Mouse (Mus musculus): ENCODE data around the gene Khk. TPM values are rescaled to one million over a fixed set of nuclear protein-coding genes. Genes with fewer than 3 reads are reported as not detected.
A peak's percentile ranks its signal among the peaks of the same experiment; 100 is the strongest.

Gene Khk
- total RNA-seq, 2 experiments from 2014 or later, result 12.3 to 15.5 TPM

DNA sequence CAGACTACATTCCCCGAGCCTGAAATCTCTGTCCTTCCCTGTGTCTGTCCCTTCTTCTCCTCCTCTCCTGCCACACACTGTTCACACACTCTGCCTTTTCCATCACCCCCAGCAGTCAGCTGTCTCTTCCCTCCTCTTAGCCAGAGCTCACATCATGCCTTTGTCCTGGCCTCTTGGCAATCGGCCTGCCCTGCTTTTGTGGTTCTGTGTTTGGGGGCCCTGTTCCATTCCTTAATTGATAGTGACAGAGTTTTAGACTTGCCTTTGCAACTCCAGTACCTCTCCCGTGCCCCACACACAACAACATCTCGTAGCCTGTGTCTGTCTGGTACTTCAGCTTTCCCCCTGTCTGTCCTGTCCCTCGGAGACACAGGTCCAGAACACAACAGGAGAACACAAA lies 9.1 kb upstream of the Khk start:
- DNase-seq (ENCODE audit: extremely low spot score in 1 of 2, low spot score in 1 of 2), result no peak

- no peak for DNase-seq (ENCODE audit: extremely low spot score in 1 of 2, low spot score in 1 of 2)
Measured at GRCm38 (mm10) chr5:30913060-30913841, 8.0 kb upstream of the Khk start, which contains the start of gene Emilin1. Emilin1 (plus strand) TSS chr5:30913402.

DNA sequence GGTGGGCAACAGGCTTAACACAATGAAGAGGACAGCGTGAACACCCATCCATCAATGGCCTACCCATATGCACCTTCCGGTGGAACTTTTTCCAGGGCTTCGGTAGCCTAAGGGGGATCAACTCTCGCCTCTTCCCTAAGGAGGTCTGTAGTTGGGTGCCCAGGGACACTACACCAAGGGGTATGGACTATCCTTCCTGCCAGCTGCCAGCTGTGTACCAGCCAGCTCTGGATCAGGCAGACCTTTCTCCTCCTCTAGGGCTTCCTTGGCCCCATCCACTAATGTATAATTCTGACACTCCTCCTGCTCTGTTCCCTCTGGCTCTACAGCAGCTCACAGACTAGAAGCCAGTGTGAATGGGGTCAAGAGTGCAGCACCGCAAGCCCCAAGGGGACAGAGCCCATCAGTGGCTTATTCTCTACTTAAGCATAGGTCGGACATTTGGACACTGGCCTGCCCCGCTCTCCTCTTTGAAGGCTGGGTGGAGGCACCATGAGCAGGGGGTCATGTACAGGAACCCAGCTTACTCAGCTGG lies 7.1 kb upstream of the Khk start:
- DNase-seq (ENCODE audit: extremely low spot score in 1 of 2, low spot score in 1 of 2), result no peak

DNA sequence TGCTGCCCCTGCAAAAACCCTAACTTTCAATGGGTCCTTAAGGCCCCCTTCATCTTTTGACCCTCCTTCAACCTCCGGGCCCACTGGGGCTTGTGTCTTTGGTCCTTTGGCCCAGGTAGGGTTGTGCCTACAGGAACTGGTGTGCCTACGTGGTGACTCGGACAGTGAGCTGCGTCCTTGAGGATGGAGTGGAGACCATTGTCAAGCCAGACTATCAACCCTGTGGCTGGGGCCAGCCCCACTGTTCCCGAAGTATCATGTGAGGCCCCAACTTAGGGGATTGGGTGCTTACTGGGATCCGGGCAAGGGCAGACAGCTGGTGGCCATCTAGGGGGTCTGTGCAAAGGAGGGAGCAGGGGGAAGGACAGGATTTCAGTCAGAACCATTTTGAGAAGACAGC lies 6.4 kb upstream of the Khk start:
- no peak for DNase-seq (ENCODE audit: extremely low spot score in 1 of 2, low spot score in 1 of 2)

DNA sequence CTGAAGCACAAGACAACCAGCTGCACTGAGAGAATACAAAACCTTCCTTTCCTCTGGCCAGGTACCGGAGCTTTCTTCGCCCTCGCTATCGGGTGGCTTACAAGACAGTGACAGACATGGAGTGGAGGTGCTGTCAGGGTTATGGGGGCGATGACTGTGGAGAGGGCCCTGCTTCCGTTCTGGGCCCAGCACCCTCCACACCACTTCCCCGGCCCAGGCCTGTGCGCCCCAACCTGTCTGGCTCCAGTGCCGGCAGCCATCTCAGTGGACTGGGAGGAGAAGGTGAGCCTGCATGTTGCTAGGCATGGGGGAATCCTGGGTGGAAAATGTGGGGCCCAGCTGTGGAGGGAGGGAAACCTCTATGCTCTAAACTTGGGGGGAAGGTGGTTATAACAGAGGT lies 5.8 kb upstream of the Khk start:
- DNase-seq (ENCODE audit: extremely low spot score in 1 of 2, low spot score in 1 of 2), result no peak

DNA sequence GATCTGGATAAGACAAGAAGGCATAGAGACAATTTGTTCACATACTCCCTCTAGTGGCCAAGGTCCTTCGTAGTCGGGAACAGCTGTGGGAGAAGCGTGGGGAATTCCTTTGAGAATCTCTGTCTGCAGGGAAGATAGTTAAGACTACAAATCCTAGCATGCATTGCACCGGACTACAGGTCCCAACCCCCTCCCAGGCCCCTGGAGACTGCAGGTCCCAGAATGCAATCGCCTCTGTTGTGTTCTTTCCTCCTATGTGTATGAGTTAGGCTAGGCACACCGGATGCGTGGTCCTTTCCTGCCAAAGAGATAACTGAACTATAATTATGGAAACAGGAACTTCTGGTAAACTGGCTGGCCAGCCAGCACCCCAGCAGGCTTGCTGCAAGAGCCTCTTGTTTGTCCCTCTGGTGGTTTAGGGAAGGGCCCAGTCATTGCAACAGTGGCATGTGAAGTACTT lies 5.2 kb upstream of the Khk start:
- peak; percentile 64 to 65 for DNase-seq (ENCODE audit: extremely low spot score in 1 of 2, low spot score in 1 of 2)

DNA sequence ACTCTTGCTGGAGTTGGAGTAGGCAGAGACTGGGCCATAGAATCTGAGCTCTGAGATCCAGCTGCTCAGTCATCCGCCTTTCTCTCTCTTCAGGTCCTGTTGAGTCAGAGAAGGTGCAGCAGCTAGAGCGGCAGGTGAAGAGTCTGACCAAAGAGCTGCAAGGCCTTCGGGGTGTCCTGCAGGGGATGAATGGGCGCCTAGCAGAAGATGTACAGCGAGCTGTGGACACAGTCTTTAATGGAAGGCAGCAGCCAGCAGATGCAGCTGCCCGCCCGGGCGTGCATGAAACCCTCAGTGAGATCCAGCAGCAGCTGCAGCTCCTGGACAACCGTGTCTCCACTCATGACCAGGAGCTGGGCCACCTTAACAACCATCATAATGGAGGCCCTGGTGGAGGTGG lies 4.4 kb upstream of the Khk start:
- no peak for DNase-seq (ENCODE audit: extremely low spot score in 1 of 2, low spot score in 1 of 2)

GRCm38 (mm10) chr5:30917348-30917747 lies 3.9 kb upstream of the Khk start:
- DNase-seq (ENCODE audit: extremely low spot score in 1 of 2, low spot score in 1 of 2), result no peak

- DNase-seq (ENCODE audit: extremely low spot score in 1 of 2, low spot score in 1 of 2), result no peak
Measured at GRCm38 (mm10) chr5:30917891-30918670, 3.1 kb upstream of the Khk start.

DNA sequence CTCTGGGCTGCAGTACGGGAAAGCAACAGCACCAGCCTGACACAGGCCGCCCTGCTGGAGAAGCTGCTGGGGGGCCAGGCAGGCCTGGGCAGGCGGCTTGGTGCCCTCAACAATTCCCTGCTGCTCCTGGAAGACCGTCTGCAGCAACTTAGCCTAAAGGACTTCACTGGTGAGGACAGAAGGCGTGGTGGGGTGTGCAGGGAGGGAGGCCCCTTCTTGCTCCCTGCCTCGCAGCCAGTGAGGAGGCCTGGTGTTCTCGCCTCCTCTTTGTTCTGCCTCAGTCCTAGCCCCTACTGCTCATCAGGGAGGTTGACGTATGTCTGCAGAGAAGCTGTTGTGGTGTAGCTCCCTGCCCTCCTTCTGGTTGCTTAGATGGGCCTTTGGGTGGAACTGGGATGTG lies 2.5 kb upstream of the Khk start:
- no peak for DNase-seq (ENCODE audit: extremely low spot score in 1 of 2, low spot score in 1 of 2)

- no peak for DNase-seq (ENCODE audit: extremely low spot score in 1 of 2, low spot score in 1 of 2)
Measured at GRCm38 (mm10) chr5:30919831-30920614, 1.2 kb upstream of the Khk start.

DNA sequence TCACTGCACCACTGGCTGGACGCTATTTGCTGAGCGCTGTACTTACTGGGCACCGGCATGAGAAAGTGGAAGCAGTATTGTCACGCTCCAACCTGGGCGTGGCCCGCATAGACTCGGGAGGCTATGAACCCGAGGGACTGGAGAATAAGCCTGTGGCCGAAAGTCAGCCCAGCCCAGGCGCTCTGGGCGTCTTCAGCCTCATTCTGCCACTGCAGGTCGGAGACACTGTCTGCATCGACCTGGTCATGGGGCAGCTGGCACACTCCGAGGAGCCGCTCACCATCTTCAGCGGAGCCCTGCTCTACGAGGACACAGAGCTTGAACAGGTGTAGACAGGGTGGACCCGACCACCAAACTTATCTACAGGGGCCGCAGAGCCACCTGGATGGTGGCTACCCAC lies 610 bp upstream of the Khk start:
- DNase-seq (ENCODE audit: extremely low spot score in 1 of 2, low spot score in 1 of 2), result no peak

GRCm38 (mm10) chr5:30922581-30923041 lies 1.4 kb downstream of the Khk start:
- DNase-seq (ENCODE audit: extremely low spot score in 1 of 2, low spot score in 1 of 2), result no peak

DNA sequence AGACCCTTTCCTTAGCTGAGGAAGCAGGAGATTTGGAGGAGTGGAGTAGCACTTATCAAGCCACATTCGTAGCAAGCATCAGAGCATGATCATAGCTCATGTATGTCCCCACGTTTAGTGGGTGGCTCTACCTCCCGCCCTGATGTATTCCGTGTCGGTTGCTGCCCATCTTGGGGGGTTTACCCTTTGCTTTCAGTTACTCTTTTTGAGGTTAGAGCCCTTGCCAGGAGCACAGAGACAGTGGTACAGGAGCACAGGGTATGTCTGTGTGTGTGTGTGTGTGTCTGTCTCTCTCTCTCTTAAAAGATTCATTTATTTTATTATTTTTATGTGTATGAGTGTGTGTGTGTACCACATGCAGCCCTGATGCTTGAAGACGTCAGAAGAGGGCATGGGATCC lies 1.9 kb downstream of the Khk start:
- DNase-seq (ENCODE audit: extremely low spot score in 1 of 2, low spot score in 1 of 2), result no peak

DNA sequence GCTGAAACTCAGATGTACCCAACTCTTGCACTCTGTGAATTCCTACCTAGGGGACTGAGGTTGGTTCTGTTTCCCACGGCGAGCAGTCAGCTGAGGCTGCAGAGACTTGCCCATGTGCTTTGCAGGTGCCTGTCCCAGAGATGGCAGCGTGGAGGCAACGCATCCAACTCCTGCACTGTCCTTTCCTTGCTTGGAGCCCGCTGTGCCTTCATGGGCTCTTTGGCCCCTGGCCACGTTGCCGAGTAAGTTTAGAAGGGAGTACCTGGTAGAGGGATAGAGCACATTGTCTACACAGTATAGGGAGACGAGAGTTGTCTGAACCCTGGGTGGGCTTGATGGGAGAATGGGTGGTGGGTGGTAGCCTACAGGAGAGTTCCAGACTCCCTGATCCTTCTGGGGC lies 3.4 kb downstream of the Khk start:
- DNase-seq (ENCODE audit: extremely low spot score in 1 of 2, low spot score in 1 of 2), result no peak

GRCm38 (mm10) chr5:30925217-30925616 lies 4.0 kb downstream of the Khk start:
- no peak for DNase-seq (ENCODE audit: extremely low spot score in 1 of 2, low spot score in 1 of 2)

DNA sequence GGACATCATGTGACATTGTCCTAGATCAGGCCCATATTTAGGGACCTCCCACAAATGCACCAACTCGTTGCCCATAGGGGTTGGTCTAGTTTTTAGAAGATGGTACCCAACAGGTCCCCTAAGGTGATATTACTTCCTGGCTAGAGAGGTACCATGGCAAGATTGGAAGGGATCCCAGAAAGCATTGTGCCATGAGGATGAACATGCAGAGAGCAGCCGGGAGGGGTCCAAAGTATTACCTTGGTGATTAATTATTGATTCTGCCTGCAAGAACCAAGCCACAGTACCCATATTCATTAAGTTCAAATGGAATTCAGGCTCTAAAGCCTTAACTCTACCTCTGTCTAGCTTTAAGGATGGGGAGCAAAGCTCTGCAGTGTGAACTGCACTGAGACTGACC lies 4.8 kb downstream of the Khk start:
- DNase-seq (ENCODE audit: extremely low spot score in 1 of 2, low spot score in 1 of 2), result no peak

DNA sequence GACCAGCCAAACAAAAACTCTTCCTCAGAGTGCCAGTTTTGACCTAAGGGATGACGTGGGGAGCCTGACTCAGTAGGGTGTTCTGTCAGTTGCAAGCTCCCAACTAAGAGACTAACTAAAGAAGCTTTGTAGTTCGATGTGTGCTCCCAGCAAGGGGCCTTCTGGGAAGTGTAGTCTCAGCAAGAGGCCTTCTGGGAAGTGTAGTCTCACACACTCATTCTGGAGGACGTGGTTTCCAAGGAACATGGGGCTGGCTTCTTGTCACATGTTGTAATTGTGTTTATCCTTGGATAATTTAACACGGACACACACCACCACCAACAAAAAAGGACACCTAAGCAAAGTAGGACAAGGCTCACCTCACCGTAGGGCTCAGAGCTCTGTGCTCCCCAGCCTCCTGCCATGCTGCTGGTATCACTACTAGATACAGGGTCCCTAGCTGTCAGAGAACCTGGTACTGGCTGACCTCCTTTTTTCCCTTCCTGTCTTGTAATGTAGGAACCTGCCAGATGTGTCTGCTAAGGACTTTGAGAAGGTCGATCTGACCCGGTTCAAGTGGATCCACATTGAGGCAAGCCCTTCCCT lies 6.8 kb downstream of the Khk start:
- DNase-seq (ENCODE audit: extremely low spot score in 1 of 2, low spot score in 1 of 2), result no peak

DNA sequence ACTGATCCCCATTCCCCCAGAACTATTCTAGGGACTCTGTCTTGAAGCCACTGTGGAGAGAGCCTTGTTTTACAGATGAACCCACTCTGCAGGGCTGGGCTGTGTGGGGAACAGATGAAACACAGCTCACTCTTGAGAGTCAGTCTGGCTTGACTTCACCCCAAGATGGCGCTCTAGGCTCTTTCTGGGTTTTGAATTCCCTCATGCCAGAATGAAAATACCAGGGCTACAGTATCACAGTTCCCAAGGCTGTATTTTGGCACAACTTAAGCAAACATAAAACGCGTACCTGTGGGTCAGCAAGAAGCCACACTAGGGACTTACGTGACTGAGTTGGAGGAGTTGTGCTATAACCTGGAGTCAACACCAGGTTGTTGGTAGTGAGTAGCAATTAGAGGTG lies 8.9 kb downstream of the Khk start:
- DNase-seq (ENCODE audit: extremely low spot score in 1 of 2, low spot score in 1 of 2), result peak; percentile 66 to 90

DNA sequence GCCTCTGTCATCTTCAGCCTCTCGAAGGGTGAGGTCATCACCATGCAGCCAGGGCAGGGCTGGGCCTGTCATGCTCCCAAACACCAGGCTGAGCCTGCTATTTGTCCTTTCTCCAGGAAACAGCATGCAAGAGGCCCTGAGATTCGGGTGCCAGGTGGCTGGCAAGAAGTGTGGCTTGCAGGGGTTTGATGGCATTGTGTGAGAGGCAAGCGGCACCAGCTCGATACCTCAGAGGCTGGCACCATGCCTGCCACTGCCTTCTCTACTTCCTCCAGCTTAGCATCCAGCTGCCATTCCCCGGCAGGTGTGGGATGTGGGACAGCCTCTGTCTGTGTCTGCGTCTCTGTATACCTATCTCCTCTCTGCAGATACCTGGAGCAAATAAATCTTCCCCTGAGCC lies 9.6 kb downstream of the Khk start:
- DNase-seq (ENCODE audit: extremely low spot score in 1 of 2, low spot score in 1 of 2), result no peak
